Mouse (Mus musculus): ENCODE data around the gene 1700069L16Rik.

DNA sequence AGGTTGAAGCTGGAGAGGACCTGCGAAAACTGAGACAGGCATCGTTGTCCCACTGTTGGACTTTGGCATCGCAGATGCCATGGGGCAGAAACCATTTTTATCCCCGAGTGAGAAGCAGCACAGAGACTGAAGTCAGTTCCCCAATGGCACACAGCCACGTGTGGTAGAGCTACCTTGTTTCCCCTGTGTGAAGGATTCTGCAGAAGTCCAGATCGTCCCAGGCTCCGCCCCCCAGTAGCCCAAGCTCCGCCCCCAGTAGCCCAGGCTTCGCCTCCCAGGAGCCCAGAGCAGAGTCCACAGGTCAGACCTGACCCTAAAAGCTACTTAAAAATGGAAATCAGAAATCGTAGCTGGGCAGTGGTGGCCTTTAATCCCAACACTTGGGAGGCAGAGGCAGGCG, 70.4 kb downstream of the 1700069L16Rik start:
- TF ChIP-seq CTCF (IDR thresholded peaks at IDR 0.05; ENCODE audit: low read depth) (no peak), EP300 (IDR thresholded peaks at IDR 0.05; ENCODE audit: low read depth) (no peak)

Data from liver, postnatal 0 days (tissue).